Mouse (Mus musculus) liver, postnatal 0 days (tissue): ENCODE data around the gene Dmbx1.

ENCODE experiments used
- CTCF ChIP-seq: sonication (generic); IDR thresholded peaks from 2 replicates; pipeline ENCODE4 v1.5.1; 2016; ENCODE audit warnings: antibody characterized with exemption, low read depth
- EP300 ChIP-seq: IDR thresholded peaks from 2 replicates; pipeline ENCODE4 v1.6.1; 2016; ENCODE audit warnings: antibody characterized with exemption, low read depth, mild to moderate bottlenecking

DNA sequence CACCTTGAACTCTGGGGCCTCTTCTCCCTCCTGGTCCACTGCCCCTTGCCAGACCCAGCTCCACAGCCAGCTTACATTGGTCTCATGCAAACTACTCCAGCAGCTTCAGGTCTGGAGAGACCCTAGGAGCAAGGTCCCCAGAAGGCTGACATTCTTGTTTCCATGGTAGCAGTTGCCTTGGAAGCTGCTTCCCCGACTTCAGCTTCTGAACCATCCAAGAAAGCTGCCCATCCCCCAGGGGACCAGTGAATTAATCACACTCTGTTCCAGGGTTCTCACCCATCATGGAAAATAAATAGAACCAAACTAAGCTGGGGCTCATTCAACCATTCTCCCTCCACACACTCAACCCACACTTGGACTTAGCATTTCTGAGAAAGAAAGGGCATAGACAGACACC, 58.5 kb downstream of the Dmbx1 start:
- TF ChIP-seq EP300 (no peak), CTCF (no peak)
